Mouse (Mus musculus): Measurements from ENCODE around the gene Vps13d. TPM values are rescaled to one million over a fixed set of nuclear protein-coding genes. Genes with fewer than 3 reads are reported as not detected.

Gene Vps13d
- polyA plus RNA-seq, 1 experiment from 2014 or later, result 8.8 TPM

- Histone ChIP-seq H3K9ac (no peak overlapping the region), H3K9me3 (replicated peaks) (no peaks in the 10 kb centered on the region), H3K36me3 (peaks cover 47% of the 10 kb centered on the region), H3K4me3 (replicated peaks) (no peak overlapping the region), H3K27ac (replicated peaks) (peak overlapping the region; percentile 68), H3K4me1 (peaks cover 26% of the 10 kb centered on the region; the same call in 1 of the 2 replicates), H3K4me2 (replicated peaks) (no peak overlapping the region), H3K27me3 (no peaks in the 10 kb centered on the region)
- WGBS, result 35% methylated on average over 6 of the region's 6 CpGs
- peak; percentile 72; the same call in 1 of the 2 replicates for ATAC-seq (ENCODE audit: insufficient number of reproducible peaks, low FRiP score, low TSS enrichment, low read depth)
Observed at GRCm38 (mm10) chr4:145105319-145105718, 89.5 kb downstream of the Vps13d start.

DNA sequence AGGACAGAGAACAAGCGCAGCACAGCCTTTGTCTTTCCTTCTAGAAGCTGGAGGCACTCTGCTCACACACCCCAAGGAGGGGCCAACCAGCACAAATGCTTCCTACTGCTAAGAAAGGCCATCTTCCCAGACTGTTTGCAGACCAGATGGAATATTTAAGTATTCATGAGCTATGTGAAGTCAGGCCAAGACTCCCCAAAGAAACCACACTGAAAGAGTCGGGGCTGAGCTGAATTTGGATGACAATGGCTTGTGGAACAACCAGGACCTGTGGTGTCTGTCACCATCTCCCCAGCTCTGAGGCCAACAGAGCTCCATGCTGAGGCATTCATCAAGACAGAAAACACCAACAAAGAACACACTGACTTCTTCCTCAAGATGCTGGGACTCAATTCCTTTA is 89.9 kb downstream of the Vps13d start:
- peaks cover 43% of the 10 kb centered on the region for H3K36me3 ChIP-seq
- H3K4me1 ChIP-seq, result peaks cover 26% of the 10 kb centered on the region; the same call in 1 of the 2 replicates
- H3K27ac ChIP-seq (replicated peaks), result peak overlapping the region; percentile 68
- no peak overlapping the region for H3K9ac ChIP-seq
- no peaks in the 10 kb centered on the region for H3K9me3 ChIP-seq (replicated peaks)
- 46% methylated on average over 2 of the region's 2 CpGs for WGBS
- peak; percentile 82 for ATAC-seq (ENCODE audit: insufficient number of reproducible peaks, low FRiP score, low TSS enrichment, low read depth)
- H3K27me3 ChIP-seq, result no peaks in the 10 kb centered on the region
- H3K4me2 ChIP-seq (replicated peaks), result no peak overlapping the region
- no peak overlapping the region for H3K4me3 ChIP-seq (replicated peaks)

DNA sequence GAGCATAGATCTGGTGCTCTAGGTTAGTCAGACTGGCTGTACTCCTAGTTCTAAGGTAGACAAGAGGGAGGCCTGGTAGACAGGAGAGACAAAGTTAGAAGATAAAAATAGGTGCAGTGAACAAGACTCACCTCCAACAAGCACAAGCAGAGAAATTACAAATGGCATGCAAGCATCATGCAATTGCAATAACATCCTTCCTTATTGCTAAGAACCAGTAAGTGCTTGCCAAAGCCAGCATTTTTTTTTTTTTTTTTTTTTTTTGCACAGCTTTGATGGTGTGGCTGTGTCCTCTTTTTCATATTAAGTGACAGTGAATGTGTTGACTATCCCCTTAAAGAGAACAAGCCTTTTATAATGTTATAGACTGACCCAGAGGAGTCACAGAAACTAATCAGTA is 91.2 kb downstream of the Vps13d start:
- Histone ChIP-seq H3K9me3 (replicated peaks) (no peaks in the 10 kb centered on the region), H3K36me3 (peaks cover 42% of the 10 kb centered on the region), H3K9ac (no peak overlapping the region), H3K27me3 (no peaks in the 10 kb centered on the region), H3K4me3 (replicated peaks) (no peak overlapping the region), H3K4me1 (peaks cover 26% of the 10 kb centered on the region; the same call in 1 of the 2 replicates), H3K27ac (replicated peaks) (no peak overlapping the region), H3K4me2 (replicated peaks) (no peak overlapping the region)
- no peak for ATAC-seq (ENCODE audit: insufficient number of reproducible peaks, low FRiP score, low TSS enrichment, low read depth)

DNA sequence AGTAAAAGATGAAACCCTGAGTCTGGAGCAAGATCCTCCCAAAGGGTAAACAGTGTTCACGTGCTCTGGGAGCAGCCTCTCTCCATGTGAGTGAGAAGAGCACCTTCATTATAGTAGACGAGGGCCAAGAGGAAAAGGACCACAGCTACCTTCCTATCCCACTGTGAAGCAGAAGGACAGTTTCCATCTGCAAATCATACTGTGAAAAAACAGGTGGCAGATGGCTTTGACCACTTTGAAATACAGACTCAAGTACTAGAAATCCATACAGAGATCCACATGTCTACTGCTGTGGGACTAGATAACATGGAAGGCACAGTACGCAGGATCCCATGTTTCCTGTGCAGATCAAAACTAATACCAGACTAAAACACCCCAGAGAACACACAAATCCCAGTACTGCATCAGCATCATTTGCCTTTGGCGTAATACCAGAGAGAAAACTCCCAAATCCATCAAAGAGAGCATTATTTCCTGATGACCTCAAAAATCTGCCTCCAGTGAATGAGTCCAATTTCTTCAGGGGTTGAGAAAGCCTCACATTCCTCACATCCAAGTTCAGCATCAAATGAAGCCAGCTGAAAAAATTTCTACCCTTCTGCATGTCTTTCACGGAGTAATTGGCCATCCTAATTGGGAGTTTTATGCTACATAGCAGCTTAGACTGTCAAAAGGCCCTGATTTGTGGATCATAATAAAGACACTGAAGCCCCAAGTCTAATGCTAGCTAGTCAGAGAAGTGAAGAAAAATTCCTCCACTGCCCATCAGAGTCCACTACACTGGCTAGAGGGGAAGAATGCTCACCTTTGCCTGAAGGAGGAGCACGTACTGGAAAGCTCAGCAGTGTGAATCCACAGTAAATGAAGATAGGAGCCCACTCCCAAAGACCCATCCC is 92.7 kb downstream of the Vps13d start:
- Histone ChIP-seq H3K9me3 (replicated peaks) (no peaks in the 10 kb centered on the region), H3K9ac (no peak overlapping the region), H3K4me1 (peaks cover 30% of the 10 kb centered on the region), H3K27ac (replicated peaks) (no peak overlapping the region), H3K36me3 (peaks cover 36% of the 10 kb centered on the region), H3K4me2 (replicated peaks) (no peak overlapping the region), H3K4me3 (replicated peaks) (no peak overlapping the region), H3K27me3 (no peaks in the 10 kb centered on the region)
- ATAC-seq (ENCODE audit: insufficient number of reproducible peaks, low FRiP score, low TSS enrichment, low read depth), result no peak
- 69% methylated on average over 6 of the region's 6 CpGs for WGBS

GRCm38 (mm10) chr4:145099853-145100252 is 95.0 kb downstream of the Vps13d start:
- Histone ChIP-seq H3K36me3 (peaks cover 36% of the 10 kb centered on the region), H3K9me3 (replicated peaks) (no peaks in the 10 kb centered on the region), H3K9ac (no peak overlapping the region), H3K4me3 (replicated peaks) (no peak overlapping the region), H3K4me1 (peaks cover 26% of the 10 kb centered on the region), H3K27me3 (no peaks in the 10 kb centered on the region), H3K4me2 (replicated peaks) (no peak overlapping the region), H3K27ac (replicated peaks) (no peak overlapping the region)
- 84% methylated on average over 6 of the region's 6 CpGs for WGBS
- no peak for ATAC-seq (ENCODE audit: insufficient number of reproducible peaks, low FRiP score, low TSS enrichment, low read depth)

DNA sequence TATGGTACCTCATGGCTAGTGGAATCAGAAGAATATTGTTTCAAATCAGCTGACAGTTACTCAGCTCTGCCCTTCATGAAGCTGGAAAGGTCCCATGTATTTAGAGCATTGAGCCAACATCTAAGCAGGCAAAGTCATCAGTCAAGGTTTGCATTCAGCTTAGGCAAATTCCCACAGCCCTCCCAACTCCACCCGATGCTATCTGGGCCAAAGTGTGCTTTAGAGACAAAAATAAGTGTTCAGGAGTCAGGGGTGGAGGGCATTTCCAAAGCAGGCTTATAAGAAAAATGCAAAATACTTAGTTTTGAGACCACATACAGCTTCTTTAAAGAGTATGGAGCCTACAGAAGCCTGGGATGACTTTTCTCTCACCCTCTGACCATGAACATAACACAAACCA is 95.5 kb downstream of the Vps13d start:
- Histone ChIP-seq H3K27me3 (no peaks in the 10 kb centered on the region), H3K9ac (no peak overlapping the region), H3K4me2 (replicated peaks) (no peak overlapping the region), H3K36me3 (peaks cover 42% of the 10 kb centered on the region), H3K27ac (replicated peaks) (no peak overlapping the region), H3K4me1 (peaks cover 23% of the 10 kb centered on the region), H3K9me3 (replicated peaks) (no peaks in the 10 kb centered on the region), H3K4me3 (replicated peaks) (no peak overlapping the region)
- ATAC-seq (ENCODE audit: insufficient number of reproducible peaks, low FRiP score, low TSS enrichment, low read depth), result no peak
- 71% methylated on average over 1 of the region's 1 CpGs for WGBS

GRCm38 (mm10) chr4:145097974-145098373 is 96.8 kb downstream of the Vps13d start:
- WGBS, result 95% methylated on average over 3 of the region's 3 CpGs

GRCm38 (mm10) chr4:145096481-145097039 is 98.2 kb downstream of the Vps13d start:
- WGBS, result 39% methylated on average over 5 of the region's 5 CpGs
- no peak overlapping the region for H3K4me2 ChIP-seq (replicated peaks)
- peak; percentile 60; the same call in 1 of the 2 replicates for ATAC-seq (ENCODE audit: insufficient number of reproducible peaks, low FRiP score, low TSS enrichment, low read depth)

More at GRCm38 (mm10) chr4:145097974-145098373, 96.8 kb downstream of the Vps13d start:
- no peak overlapping the region for H3K27ac ChIP-seq (replicated peaks)
- H3K9me3 ChIP-seq (replicated peaks), result no peaks in the 10 kb centered on the region
- no peaks in the 10 kb centered on the region for H3K27me3 ChIP-seq
- H3K4me2 ChIP-seq (replicated peaks), result no peak overlapping the region
- H3K4me1 ChIP-seq, result peaks cover 23% of the 10 kb centered on the region
- H3K9ac ChIP-seq, result no peak overlapping the region
- ATAC-seq (ENCODE audit: insufficient number of reproducible peaks, low FRiP score, low TSS enrichment, low read depth), result no peak
- H3K4me3 ChIP-seq (replicated peaks), result no peak overlapping the region
- H3K36me3 ChIP-seq, result peaks cover 52% of the 10 kb centered on the region

GRCm38 (mm10) chr4:145086509-145086908 is 108.3 kb downstream of the Vps13d start:
- 67% methylated on average over 4 of the region's 4 CpGs for WGBS
- no peak overlapping the region for H3K27ac ChIP-seq (replicated peaks)
- H3K27me3 ChIP-seq, result no peaks in the 10 kb centered on the region
- H3K9me3 ChIP-seq (replicated peaks), result no peaks in the 10 kb centered on the region
- no peak overlapping the region for H3K4me2 ChIP-seq (replicated peaks)
- no peak for ATAC-seq (ENCODE audit: insufficient number of reproducible peaks, low FRiP score, low TSS enrichment, low read depth)
- H3K4me3 ChIP-seq (replicated peaks), result no peak overlapping the region
- H3K36me3 ChIP-seq, result peaks cover 56% of the 10 kb centered on the region
- H3K4me1 ChIP-seq, result no peaks in the 10 kb centered on the region
- no peak overlapping the region for H3K9ac ChIP-seq

More at GRCm38 (mm10) chr4:145096481-145097039, 98.2 kb downstream of the Vps13d start:
- peaks cover 23% of the 10 kb centered on the region for H3K4me1 ChIP-seq
- peak overlapping the region; percentile 75; the same call in 1 of the 2 replicates for H3K27ac ChIP-seq (replicated peaks)
- H3K36me3 ChIP-seq, result peaks cover 58% of the 10 kb centered on the region
- H3K9ac ChIP-seq, result no peak overlapping the region
- no peaks in the 10 kb centered on the region for H3K9me3 ChIP-seq (replicated peaks)
- H3K27me3 ChIP-seq, result no peaks in the 10 kb centered on the region
- no peak overlapping the region for H3K4me3 ChIP-seq (replicated peaks)

DNA sequence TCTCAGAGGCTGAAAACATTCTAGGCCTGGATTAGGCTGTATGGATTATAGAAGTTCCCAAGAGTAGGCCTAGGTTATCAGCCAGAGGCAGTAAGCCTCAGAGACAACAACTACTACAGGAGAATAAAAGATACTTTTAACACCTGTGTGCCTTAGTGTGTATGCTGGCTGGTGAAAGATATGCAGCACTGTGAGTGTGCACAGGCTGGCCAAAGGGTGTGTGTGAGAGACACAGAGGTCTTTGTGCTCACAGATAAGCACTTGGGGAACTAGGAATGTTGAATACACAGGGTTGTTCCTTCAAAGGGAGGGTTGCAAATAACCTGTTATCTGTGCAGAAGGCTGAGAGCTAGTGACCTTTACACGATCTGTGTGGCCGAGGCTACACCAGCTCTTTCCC is 115.5 kb downstream of the Vps13d start:
- peaks cover 69% of the 10 kb centered on the region for H3K36me3 ChIP-seq
- no peaks in the 10 kb centered on the region for H3K27me3 ChIP-seq
- no peaks in the 10 kb centered on the region for H3K4me1 ChIP-seq
- ATAC-seq (ENCODE audit: insufficient number of reproducible peaks, low FRiP score, low TSS enrichment, low read depth), result no peak
- no peak overlapping the region for H3K9ac ChIP-seq
- H3K27ac ChIP-seq (replicated peaks), result no peak overlapping the region
- H3K4me2 ChIP-seq (replicated peaks), result no peak overlapping the region
- H3K9me3 ChIP-seq (replicated peaks), result no peaks in the 10 kb centered on the region
- WGBS, result 76% methylated on average over 2 of the region's 2 CpGs
- H3K4me3 ChIP-seq (replicated peaks), result no peak overlapping the region

DNA sequence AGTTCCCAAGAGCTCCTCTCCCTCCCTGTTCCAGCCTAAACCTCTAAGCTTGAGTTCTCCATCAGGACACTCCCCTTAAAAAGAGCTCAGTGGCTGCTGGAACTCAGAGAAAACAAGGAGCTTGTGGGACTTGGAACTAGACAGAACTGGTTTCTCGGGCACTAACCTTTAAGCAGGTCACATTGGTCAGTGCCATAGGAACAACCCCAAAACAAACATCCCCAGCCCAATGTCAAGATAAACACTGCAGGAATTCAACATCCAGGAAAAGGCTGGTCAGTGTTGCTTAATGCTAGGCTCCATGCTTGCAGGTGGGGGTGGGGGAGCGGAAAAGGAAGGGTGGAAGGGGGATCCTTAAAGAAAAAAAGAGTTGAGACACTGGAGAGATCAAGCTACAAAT is 120.5 kb downstream of the Vps13d start:
- no peaks in the 10 kb centered on the region for H3K9me3 ChIP-seq (replicated peaks)
- no peak overlapping the region for H3K27ac ChIP-seq (replicated peaks)
- no peak overlapping the region for H3K4me3 ChIP-seq (replicated peaks)
- H3K9ac ChIP-seq, result no peak overlapping the region
- WGBS, result 89% methylated on average over 2 of the region's 2 CpGs
- no peak overlapping the region for H3K4me2 ChIP-seq (replicated peaks)
- H3K4me1 ChIP-seq, result no peaks in the 10 kb centered on the region
- ATAC-seq (ENCODE audit: insufficient number of reproducible peaks, low FRiP score, low TSS enrichment, low read depth), result no peak
- H3K27me3 ChIP-seq, result no peaks in the 10 kb centered on the region
- peaks cover 67% of the 10 kb centered on the region for H3K36me3 ChIP-seq
